Mouse (Mus musculus): Measurements from ENCODE around the gene Tmem206.

Tmem206 gene

DNA sequence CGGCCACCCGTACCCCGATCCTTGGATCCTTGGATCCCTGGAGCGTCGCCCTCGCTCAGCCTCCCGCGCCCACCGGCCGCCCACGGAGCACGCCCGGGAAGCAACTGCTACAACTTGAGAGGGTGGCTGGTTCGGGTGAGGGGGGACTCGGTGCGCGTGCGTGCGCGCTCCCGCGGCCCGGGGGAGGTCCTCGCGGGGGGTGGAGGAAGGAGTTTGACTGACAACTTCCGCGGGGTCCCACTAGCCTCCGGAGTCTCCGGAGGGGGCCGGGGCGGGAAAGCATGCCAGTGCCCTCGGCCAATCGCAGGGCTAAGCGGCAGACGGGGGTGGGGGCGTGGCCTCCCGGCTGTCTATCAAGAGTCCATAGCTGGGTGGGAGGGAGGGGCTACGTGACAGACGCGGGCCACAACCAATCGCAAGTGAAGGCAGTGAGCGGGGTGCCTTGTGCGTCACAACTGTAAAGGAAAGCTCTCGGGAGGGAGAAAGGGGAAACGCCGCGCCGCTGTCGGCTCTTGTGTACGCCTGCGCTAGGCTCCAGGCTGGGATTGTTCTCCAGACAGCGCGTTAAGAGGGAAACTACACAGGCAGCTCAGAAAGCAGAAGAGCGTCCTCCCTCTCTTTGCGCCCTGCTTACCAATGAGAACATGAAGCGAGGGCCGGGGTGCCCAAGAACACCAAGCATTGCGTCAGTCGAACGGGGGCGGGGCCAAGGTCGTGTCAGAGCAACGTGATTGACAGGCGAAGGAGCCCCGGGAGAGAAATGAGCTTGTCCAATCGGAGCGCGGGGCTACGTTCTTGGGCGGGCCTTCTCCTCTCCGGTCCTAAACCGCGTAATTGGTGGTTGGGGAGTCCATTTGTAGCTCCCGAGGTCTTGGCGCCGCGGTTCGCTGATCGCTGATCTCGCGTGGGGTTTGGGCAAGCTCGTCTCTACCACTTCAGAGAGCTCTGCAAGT lies 71.5 kb downstream of the Tmem206 start:
- DNase-seq (ENCODE audit: low spot score in 2 of 2): peak; percentile 99

Measured in heart, adult 9 months (tissue).